ENCODE assay signal across 8 mouse cellular contexts in the genomic region with DNA sequence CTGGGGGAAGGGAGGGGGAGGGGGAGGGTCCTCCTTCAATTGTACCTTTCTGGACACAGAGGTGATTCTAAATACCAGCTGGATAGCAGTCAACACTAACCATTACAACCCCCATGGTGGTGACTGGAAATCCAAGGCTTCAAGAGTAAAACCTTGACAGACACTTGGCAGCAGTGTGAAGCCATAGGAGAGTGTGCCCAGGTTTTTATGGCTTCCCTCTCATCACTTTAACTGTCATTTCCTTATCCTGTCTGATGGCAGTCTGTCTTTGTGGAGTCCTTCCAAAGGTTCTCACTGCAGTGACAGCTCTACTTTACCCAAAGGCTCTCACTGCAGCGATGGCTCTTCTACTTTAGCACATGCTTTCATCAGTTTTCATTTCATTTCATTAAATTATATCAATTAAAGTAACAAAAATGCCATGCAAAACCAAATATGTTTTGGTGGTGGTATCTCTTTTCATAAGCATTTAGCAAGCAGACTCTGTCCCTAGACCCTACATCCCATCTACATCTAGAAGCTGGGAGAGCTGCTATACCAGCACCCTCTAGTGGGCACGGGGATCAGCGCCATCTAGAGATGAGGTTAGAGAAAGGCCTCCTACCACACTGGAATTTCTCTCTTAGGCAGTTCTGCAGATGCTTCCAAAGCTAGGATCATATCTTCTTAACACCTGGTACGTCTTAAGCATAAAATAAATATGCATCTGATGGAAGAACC. TPM values are rescaled to one million over a fixed set of nuclear protein-coding genes. Genes with fewer than 3 reads are reported as not detected.
DNase-seq lines count a peak whose midpoint lies in the region; TF ChIP-seq lines count a peak whose summit lies in the region.

No protein-coding gene starts in this region.

- intact Hi-C loops in gastrocnemius, adult 2 months (cut with DNase I), result no loop called here

- no peak for TF ChIP-seq POLR2A in embryonic fibroblast, embryonic 13.5 days (IDR thresholded peaks at IDR 0.05; ENCODE audit: low read depth, low read length)

- no peak overlapping the region for H3K4me3 ChIP-seq in gastrocnemius, adult 2 months
- no peak overlapping the region for H3K4me3 ChIP-seq in embryonic fibroblast, embryonic 13.5 days (ENCODE audit: insufficient read depth, low read length)

- TF ChIP-seq CTCF in gastrocnemius, adult 2 months (IDR thresholded peaks at IDR 0.05), result peak; percentile 82
- peak; percentile 57; the same call in 1 of the 2 replicates for TF ChIP-seq CTCF in embryonic fibroblast, embryonic 13.5 days (IDR thresholded peaks at IDR 0.05; ENCODE audit: borderline replicate concordance, insufficient read depth, low read length)

- H3K27ac ChIP-seq in gastrocnemius, adult 2 months, result no peak overlapping the region
- no peak overlapping the region for H3K27ac ChIP-seq in embryonic fibroblast, embryonic 13.5 days (ENCODE audit: insufficient read depth, low read length)

- H3K4me1 ChIP-seq in embryonic fibroblast, embryonic 13.5 days (ENCODE audit: control insufficient read depth, insufficient read depth, low read length), result peaks cover 5% of the 10 kb centered on the region; the same call in 1 of the 2 replicates

- DNase-seq in gastrocnemius, adult 2 months, result peak; percentile 73
- DNase-seq in gastrocnemius, adult 8-10 months (ENCODE audit: low spot score in 2 of 2), result no peak
- peak; percentile 86 for DNase-seq in A20 (ENCODE audit: low read depth, low spot score)
- DNase-seq in adrenal gland, postnatal 10 days, result peak; percentile 76
- DNase-seq in kidney, postnatal 25 days, result peak; percentile 69 to 78
- peak; percentile 79 for DNase-seq in lung, postnatal 10 days
- peak; percentile 54 to 56 for DNase-seq in spleen, postnatal 36 days (ENCODE audit: low spot score in 2 of 2)

RNA-seq across cellular contexts. Expression of a gene that starts 50.0 kb away (rescaled TPM):
- 10 to 100 TPM; 40.7 to 49.0 TPM for total RNA-seq in gastrocnemius, adult 2 months (2021)
- 10 to 100 TPM; 48.0 to 56.3 (median 52.5) TPM for total RNA-seq in gastrocnemius, adult 8-10 months (2022)
- 10 to 100 TPM; 50.7 to 58.8 TPM for total RNA-seq in adrenal gland, postnatal 10 days (2021)
- 63.6 and 66.4 TPM in 2 replicates for polyA plus RNA-seq in embryonic fibroblast, embryonic 13.5 days (2011; ENCODE audit: insufficient read length, low read depth, missing spikeins)

Comparison
In these comparisons a context has a peak if more than half of its experiments do, and no peak if none do; other contexts are left out.
1. DNase-seq: peak in gastrocnemius, adult 2 months (single experiment), A20 (single experiment), adrenal gland, postnatal 10 days (single experiment), kidney, postnatal 25 days (2 of 2), lung, postnatal 10 days (single experiment) and spleen, postnatal 36 days (2 of 2); none in gastrocnemius, adult 8-10 months (0 of 2).